Mouse (Mus musculus) cerebellum, adult 8-10 months (tissue): ENCODE results near the gene Bnc2.

ENCODE experiments used
- DNase-seq: peaks from one replicate; pipeline ENCODE4 v3.0.0; 2022

The Bnc2 gene

DNA sequence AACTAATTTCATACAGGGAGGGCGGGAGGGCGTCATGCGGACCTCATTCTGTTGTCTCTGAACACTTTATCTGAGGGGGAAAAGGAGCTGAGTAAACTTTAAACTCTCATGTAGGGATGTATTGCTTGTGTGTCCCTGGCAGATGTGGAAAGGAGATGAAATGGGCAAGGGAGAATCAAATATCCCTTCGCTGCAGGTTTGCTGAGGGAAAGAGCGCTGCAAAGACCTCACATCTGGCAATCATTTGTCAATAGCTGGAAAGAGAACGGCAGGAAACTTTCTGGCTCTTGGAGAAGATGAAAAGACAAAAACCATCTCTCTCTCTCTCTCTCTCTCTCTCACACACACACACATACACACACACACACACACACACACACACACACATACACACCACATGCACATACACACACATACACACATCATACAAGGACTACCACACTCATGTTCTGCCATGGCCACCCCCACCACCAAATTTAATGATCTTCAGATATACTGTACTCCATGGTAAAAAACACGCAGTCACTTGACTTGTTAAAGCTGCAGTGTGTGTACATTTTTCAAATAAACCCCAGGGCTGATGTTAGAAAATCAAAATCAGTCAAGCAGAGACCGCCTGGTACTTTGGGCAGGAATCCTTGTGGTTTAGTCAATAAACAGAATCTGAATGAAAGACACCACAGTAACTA lies 172.3 kb downstream of the Bnc2 start:
- no peak for DNase-seq

DNA sequence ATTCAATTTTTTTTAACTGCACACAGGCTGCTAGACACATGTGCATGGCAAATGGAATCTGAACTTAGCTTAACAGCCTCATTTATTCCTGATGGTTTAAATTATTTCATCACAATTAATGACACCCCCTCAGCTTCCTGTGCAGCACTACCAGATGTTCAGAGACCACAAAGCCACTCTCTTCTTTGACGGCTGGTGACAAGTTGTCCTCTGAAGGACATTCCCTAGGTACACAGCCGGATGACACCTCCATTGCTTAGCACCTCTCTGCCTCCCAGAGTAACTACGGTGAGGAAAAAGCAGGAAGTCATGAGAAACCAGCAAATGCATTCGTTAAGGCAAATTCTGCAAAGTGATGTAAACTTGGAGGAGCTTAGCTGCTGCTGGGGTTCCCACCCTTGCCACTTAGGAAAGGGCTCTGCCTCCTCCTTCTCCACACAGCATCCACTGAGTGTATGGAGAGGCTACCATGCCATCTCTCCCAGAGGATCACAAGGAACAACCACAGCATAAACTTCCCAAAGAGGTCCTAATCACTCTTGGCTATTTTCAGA lies 174.2 kb downstream of the Bnc2 start:
- DNase-seq = no peak

DNA sequence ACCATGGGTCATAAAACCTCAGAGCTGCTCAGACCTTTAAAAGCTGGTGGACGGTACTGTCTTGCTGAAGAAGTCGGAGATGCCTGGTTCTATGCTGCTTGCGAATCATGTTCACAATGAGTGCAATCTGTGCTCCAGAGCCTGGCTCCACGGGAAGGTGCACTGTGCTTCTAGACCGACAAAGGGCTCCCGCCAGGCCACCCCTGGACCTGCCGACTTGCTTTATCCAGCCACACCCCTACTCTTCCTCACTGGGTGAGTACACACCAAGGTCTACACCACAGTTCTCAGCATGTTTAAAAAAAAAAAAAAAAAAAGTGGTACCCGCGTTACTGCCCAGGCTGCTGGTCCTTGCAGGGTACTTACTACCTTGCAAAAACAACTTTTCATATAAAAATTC lies 174.8 kb downstream of the Bnc2 start:
- no peak for DNase-seq

DNA sequence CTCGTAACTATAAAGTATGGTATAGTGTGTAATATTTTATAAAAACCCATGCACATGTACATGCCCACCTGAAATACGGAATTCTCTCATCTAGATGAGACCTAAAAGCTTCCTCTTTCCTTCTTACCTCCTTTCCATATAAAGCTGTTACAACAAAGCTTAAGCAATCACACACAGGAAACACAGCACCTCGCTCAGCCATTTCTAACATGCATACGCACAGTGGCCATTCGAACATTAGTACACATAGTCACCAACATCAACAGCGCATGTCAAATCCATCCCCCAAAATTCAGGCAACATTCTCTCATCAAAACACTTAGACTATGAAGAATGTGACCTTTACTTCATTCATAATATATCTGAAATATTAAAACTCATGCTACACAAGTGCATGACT lies 176.6 kb downstream of the Bnc2 start:
- DNase-seq = no peak

DNA sequence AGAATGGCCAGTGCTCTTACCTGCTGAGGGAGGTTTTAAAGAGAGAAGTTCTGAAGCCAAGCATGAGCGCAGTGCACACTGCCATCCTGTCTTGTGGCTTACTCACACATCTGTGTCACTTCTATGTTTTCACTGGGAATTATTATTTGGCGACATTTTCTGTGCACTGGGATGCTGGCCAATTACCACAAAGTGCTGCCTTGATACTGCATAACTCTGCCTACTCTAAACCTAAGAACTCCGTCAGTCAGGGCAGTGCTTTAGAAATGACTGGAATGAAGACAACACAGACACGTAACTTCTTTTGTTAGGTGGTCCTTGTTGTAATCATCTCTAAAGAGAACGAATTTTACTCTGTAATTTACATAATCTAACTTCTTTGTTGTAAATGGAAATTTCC lies 186.8 kb downstream of the Bnc2 start:
- no peak for DNase-seq

DNA sequence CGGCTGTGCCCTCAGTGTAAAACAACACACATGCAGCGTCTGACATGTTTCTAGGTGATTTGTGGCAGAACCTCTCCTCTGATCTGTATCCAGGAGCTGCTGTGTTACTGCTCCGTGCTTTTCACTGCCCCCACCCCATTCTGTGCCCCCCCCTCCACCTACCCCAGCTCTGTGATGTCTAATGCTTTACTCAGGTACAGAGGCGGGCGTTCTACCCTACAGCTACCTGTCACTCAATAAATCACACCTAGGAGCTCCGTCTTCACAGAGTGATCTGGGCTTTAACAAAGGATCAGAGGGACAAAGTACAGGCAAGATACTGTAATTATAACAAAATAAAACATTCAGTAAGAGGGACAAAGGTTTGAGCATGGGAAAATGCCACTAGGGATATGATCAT lies 192.4 kb downstream of the Bnc2 start:
- DNase-seq = no peak

DNA sequence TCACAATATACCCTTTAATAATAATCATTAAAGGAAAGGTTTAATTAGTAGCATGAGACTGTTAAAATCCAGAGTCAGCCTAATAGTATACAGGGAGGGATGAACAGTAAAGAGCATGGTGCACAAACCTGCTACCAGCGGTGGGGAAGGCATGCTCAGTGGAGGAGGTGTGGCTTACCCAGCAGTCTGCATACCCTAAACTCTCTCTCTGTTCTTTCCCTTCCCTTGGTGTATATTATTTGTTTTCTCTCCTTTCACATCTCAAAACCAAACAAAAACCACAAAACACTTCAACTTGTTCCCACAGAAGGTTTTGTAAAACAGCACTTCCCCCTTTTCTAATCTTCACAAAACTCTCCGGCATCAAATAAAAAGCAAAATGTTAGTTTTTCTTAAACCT lies 202.4 kb downstream of the Bnc2 start:
- no peak for DNase-seq

DNA sequence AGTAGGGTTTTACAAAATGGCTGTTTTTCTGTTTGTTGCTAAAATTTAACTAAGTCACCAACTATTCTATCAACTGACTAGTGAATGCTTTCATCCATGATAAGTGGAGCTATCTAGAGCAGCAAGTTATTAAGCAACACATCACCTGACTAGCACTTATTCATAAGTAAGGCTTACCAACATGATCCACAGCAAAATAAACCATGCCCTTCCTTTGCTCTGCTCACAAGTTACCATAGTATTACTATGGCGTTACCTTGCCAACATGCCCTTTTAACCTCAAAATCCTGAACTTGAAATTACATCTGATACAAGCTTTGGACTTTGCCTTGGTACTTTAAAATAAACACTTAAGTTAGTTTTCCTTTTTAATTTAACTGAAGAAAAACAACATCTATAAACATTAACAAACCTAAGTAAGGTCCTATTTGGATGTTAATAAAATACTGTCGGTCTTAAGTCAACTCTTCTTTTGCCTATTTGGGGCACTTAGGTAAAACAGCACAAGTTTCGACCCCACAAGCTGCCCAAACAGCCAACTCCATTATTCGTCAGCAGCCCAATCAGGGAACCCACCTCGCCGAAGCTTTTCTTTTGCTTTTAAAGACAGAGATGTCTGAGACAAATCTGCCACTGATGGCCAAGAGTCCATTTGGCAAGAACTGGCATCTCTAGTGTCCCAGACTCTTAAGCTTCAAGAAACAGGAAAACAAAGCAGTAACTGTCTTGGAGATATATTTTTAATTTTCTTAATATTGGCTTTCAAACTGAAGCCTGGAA lies 204.8 kb downstream of the Bnc2 start:
- no peak for DNase-seq

DNA sequence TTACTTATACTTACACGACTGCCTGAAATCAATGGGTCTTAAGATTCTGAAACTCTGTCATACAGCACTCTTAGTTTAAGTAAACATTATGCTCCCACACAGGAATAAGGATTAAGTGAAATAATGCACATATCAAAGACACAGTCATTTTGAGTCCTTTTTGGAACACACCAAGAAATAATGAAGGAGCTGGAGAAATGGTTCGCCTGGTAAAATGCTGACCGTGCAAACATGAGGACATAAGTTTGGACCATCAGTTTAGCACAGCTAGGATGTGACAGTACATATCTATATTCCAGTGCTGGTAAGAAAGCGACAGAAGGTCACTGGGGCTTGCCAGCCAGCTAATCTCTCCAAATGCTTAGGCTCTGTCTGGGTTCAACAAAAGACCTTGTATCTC lies 205.7 kb downstream of the Bnc2 start:
- DNase-seq = no peak

DNA sequence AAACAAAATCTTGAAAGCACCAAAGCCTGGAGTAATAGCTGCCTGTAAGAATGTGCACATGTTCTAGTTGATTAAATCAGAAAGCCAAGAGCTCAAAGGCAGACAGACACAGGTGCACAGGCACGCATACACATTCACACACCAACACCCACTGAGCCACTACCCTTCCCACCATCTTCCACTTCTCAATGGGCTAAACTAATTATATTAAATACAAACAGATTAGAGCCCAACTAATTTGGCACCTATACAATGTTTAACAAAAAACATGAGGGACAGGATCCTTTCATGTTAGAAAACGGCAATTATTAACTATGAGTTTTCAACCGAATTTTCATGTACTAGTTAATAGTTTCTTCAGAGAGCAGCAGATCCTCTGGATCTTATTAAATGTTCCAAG lies 207.4 kb downstream of the Bnc2 start:
- no peak for DNase-seq

DNA sequence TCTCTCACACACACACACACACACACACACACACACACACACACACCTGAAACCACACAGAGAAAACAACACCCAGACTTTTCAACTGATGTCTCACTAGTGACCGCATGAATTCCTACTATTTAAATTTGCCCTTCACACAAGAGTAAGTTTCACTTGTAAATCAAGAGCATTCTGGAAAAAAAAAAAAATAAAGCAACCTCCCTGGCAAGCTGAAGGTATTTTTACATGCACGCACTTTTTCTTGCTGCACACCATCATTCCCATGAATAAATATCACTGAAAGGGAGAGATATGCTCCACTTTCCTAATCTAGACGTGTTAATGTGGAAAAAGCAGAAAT lies 216.9 kb downstream of the Bnc2 start:
- DNase-seq = no peak

DNA sequence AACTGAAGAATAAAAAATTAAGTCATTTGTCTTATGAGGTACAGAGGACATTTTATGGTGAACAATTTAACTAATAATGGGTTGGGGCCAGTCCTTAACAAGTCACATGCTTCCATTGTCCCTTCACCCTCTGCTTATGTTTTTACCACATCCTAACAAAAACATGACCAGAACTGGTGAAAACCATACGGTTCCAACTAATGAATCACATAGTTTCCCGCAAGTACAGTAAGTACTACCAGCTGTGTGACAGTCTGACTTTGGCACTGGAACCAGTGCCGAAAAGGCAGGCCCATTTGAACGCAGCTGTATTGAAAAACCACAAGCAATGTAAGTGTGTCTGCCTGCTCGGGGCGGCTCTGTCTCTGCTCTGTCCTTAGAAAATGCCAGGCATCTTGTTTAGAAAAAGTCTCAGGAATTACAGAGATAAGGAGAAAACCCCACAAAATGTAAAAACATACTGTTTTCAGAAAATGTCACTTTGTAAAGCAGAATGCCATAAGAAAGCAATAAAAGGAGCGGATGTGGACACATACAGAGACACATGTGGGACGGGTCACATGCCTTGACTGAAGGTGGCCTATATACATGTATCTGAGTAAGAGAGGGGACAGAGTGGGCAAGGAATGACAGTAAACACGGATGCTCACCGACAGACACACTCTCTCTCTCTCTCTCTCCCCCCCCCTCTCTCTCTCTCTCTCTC lies 217.4 kb downstream of the Bnc2 start:
- no peak for DNase-seq

DNA sequence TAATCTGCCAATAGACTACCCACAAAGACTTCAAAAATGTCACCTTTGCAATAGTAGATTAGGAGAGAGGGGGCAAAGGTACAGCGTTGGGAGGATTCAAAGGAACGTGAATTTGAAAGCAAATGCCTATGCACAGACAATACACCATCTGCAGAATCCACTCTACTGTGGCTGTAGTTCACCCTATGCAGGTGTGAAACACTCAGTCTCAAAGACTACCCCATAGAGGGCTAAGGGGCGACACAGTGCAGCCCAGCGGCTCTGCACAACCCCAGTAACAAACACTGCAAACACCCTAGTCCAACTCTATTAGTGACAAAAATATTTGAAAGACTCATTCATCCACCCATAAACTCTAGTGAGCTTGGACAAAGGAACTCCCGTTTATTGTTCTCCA lies 218.2 kb downstream of the Bnc2 start:
- no peak for DNase-seq

DNA sequence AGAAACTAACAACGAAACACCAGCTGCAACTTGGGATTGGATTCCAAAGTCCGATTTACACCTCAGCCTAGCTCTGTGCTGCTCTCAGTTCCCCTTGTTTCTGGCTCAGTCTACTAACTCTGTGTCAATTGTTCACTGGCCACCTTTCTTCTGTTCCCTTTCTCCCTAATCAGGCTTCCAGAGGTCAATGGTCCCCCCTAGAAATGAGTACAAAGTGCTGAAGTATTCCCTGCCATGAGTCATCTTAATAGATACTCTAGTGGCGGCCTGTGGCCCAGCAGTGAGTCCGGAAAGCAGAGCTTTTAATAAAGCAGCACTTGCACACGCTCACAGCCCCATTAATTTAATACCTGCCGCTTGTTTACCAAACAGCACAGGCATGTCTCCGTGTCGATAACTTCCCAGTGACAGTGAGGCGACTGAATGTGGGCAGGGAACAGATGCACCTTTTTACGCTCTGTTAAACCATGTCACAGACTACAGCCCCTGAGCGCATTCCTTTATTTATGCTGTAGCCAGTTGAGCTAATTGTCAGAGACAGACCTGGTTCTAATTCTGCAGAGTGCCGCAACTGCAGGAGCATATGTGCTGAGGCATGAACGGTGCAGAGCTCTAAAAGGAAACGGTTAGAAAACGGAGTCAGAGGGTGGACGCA lies 218.8 kb downstream of the Bnc2 start:
- DNase-seq = no peak

DNA sequence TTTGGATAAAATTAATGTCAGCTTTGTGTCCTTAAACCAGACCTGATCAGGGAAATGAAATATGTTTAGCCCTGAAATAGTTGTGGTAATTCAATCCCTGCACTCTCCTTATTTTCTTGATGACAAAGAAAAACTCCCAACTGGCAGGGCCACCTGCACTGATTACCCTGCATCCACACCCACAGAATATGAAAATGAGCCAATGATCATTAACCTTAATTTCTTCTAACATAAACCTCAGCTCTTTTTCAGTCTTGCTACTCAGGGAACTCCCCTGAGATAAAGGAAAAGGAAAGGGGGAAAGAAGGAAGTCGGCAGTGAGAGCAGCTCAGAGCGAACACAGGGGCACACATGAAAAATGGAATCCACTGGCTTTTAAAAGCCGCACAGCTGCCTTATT lies 220.6 kb downstream of the Bnc2 start:
- no peak for DNase-seq

DNA sequence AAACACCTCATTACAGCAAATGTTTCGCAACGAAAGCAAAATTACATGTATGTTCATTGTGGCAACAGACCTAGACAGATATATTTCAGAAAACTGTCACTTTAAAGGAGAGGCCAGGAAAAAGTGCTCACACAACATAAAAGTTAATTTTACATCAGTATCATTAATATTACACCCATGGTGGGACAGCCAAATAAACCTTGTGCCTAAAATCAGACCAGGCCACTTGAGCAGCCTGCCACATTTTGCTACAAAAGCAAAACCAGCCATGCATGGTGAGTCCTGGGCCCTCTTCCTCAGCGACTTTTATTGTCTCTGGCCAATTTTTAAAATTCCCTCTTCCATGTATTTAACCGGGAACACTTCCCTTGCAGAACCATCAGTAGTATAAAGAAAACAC lies 221.5 kb downstream of the Bnc2 start:
- no peak for DNase-seq

DNA sequence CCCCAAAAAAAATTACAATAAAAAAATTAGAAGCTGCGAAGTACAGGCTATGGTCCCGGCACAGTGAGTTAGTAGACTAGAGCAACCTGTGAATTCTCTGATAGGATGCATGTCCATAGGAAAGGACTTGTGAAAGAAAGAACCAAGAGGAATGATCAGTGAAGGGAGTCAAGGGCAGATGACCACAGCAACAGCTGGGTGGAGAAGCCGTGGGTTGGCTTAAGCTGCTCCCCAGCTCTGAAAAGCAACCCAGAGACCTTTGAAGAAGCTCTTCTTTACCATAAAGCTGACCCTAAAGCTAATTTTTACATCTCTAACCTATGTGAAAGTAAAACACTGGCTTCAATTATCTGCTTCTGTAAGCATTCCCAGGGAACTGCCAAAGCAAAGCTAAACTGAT lies 222.4 kb downstream of the Bnc2 start:
- DNase-seq = no peak

DNA sequence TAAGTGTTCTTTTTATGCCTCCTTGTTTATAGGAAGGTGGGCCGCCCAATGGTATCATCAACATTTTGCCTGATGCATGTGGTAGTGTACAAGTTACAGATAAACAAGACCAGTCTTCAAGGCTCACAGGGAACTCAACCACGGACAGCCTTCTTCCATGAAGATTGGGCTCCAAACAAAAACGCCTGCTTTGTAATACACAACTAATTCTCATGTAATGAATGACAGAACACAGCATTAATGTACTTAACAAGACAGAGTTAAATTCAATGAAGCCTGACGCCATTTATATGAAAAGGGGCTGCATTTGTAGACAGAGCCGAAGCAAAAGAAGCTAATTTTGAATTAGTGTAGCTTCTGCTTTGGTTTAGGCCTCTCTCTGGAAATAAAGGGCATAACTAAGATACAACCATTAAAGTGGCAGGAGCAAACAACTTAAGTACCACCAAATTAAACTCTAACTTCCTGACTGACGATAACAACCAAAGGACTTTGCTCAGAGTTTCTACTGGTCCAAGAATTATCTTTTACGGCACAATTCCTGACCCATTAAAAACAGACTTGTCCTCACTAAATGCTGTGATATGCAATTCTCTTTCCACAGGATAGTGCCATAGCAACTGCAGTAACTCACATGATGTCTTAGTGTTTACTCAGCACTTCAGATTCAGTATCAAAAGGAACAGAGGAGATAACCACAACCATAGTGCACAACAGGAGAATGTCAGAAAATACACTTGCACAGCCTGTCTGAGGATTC lies 225.6 kb downstream of the Bnc2 start:
- DNase-seq = no peak

DNA sequence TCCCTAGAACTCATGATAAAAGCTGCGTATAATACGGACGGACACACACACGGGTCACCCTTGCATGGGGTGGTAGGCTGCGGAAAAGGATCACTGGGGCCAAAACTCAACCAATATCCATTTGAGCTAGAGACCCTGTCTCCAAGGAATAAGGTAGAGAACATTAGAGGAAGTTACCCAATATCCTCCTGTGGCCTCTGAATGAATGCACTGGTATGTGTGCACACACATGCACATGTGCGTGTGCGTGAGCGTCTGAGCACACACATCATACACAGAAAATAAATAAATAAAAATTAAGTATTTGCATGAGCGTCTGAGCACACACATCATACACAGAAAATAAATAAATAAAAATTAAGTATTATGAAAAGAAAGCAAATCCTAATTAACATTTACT lies 241.8 kb downstream of the Bnc2 start:
- no peak for DNase-seq

DNA sequence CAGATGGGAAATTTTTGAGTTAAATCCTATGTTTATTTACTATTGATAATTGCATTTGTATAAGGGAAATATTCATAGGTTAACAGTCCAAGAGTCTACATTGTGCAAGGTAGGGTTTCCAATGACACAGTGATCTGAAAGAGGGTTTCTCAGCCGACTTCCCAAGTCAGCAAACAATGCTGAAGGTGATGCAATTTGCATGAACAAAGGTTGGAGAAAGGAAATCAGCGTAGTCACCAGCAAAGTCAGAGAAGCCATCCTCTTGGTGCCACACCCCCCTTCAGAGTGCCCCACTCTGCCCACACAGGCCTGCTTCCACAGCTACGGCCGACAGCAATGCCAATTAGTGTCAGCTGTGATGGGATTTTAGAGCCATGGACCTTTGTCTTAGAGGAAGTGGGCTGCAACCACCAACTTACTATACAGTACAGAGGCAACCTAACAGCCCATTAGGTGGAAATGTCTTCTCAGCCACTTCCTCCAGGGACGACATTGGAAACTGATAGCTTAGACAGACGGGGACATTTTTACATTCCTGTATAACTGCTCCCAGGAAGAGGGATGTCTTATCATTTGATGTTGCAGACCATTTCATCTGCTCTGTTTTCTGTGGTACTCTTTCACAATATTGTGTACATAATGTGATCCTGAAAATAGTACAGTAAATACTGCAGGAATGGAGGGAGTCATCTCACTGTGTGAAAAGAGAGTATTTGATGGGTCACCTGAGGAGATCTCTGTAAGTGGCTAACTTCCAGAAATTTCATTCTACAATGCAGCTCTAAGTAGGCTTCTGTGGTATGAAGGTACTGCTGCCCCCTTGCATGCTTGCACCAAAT lies 243.2 kb downstream of the Bnc2 start:
- DNase-seq = no peak

DNA sequence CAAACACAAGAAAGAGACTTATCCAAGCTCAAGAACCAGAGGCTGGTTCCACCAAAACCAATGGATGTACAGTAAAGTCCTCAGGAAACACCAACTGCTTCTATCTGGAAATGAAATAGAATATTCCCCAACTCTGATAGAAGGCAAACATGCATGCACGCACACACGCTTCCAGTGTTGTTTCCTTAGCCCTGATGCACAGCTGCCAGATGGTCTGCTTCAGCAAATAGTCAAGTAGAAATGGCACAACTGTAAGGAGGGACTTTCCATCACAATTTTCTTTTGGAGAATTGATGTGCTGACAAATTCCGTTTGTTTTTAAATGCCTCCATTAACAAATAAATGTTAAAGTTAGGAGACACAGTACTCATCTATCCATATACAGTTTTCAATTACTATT lies 247.1 kb downstream of the Bnc2 start:
- no peak for DNase-seq

DNA sequence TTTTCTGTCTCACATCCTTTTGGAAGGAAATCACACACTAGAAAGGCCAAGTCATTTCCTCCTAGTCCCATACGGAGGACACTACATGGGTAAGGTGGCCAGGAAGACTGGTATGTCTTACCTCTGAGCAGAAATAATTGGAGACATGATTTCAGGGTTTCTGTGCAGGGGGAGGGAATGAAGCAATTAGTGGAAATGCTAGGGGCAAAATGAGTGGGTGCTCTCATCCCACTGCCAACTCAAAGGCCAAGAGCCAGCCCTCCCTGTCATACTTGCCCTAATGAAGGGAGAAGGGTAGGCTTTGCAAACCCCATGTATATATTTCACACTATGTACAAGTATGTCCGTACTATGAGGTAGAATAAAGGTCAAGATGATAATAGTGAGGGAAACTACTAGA lies 263.6 kb downstream of the Bnc2 start:
- DNase-seq = no peak
